Mouse (Mus musculus): ENCODE measurements around the gene Pacsin1.

DNA sequence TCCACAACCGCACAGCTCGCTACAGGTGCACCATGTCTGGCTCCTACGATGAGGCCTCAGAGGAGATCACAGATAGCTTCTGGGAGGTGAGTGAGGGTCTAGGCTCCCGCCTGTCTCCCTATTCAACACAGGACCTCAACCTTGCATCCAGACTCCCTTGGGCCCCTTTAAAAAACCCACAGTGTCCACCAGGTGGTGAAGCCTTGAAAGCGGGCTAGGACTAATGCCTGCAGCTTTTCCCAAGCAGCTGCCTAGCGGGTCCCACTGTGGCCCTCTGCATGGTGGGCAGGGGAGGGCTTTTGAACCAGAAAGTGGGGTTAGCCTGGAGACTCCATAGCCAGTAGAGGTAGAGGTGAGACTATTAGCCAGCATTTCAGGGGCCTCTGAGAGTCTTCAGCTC, 46.5 kb downstream of the Pacsin1 start:
- TF ChIP-seq CTCF (conservative IDR thresholded peaks at IDR 0.05; ENCODE audit: insufficient read depth, insufficient read length, low read depth, low read length) (no peak), POLR2A (IDR thresholded peaks at IDR 0.05; ENCODE audit: low read depth, low read length) (no peak)
